Comparison of ENCODE assay signal across 9 mouse cellular contexts in the genomic region with DNA sequence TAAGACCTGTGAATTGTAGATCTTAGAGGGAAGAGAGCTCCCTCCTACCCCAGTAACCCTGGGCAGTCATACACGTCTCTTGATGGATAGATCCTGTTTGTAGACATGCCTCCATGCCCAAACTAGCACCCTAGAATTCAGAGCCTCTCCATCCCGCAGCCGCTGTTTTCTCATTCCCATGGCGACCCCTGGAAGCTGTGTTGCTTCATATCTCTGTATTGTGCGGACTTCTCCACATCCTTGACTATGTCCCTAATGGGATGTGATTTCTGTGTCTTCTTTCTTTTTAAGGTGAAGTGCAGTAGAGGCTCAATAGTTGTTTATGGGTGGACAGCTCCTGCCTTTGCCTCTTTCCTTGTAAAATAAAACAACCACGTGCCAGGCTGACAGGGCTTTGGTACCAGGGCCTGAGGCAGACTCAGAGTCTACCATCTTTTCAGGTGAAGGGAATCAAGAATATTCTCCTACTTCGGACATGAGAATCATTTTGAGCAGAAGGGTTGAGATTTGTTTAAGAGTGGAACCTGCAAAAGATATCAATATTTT. TPM values are rescaled to one million over a fixed set of nuclear protein-coding genes. Genes with fewer than 3 reads are reported as not detected.
DNase-seq lines count a peak whose midpoint lies in the region; ATAC-seq and TF ChIP-seq lines count a peak whose summit lies in the region.
"Had no signal": no experiment of that assay in that cellular context is flagged by ENCODE, and none has a peak within 500 bp of the region (broad histone marks: within the 10 kb centered on the region; RNA-seq: fewer than 3 reads in every experiment).

No protein-coding gene starts in this region.

- H3K4me3 ChIP-seq in layer of hippocampus, adult 2 months: no peak overlapping the region; the same call in 1 of the 2 replicates
- H3K4me3 ChIP-seq in brown adipose tissue, adult 24 weeks (ENCODE audit: insufficient read depth, low read depth, low read length): peak overlapping the region; percentile 77
- H3K4me3 ChIP-seq in hindbrain, embryonic 13.5 days: peak overlapping the region; percentile 59; the same call in 1 of the 2 replicates
- peak overlapping the region; percentile 47 for H3K4me3 ChIP-seq in myocyte

- no peaks in the 10 kb centered on the region for H3K79me2 ChIP-seq in myocyte (ENCODE audit: control insufficient read depth, insufficient read depth)

- H3ac ChIP-seq in myocyte (ENCODE audit: control insufficient read depth, insufficient read length): no peak overlapping the region

- TF ChIP-seq CTCF in layer of hippocampus, adult 2 months (conservative IDR thresholded peaks at IDR 0.05): no peak

- DNase-seq in layer of hippocampus, adult 2 months (ENCODE audit: low spot score in 2 of 2): no peak
- no peak for DNase-seq in layer of hippocampus, postnatal 14 days (ENCODE audit: low spot score in 2 of 2)
- DNase-seq in layer of hippocampus, adult 9-11 months: no peak
- no peak for DNase-seq in ovary, postnatal 36 days (ENCODE audit: low spot score)
- DNase-seq in kidney, postnatal 14 days: no peak

- H3K36me3 ChIP-seq in hindbrain, embryonic 13.5 days: no peaks in the 10 kb centered on the region
- H3K36me3 ChIP-seq in myocyte (ENCODE audit: control insufficient read depth, insufficient read depth): no peaks in the 10 kb centered on the region

- no peaks in the 10 kb centered on the region for H3K9me3 ChIP-seq in hindbrain, embryonic 13.5 days

- peak overlapping the region; percentile 80 for H3K4me2 ChIP-seq in hindbrain, embryonic 13.5 days
- peak overlapping the region; percentile 85 for H3K4me2 ChIP-seq in myocyte (ENCODE audit: low read depth)

- peak overlapping the region; percentile 99 for H3K27ac ChIP-seq in layer of hippocampus, adult 2 months
- peak overlapping the region; percentile 97 for H3K27ac ChIP-seq in brown adipose tissue, adult 24 weeks (replicated peaks; ENCODE audit: low read depth, low read length)
- H3K27ac ChIP-seq in hindbrain, embryonic 13.5 days: peak overlapping the region; percentile 98

- peak overlapping the region; percentile 83 for H3K9ac ChIP-seq in hindbrain, embryonic 13.5 days

- no peak for ATAC-seq in hindbrain, embryonic 13.5 days (ENCODE audit: low FRiP score)

- 66% methylated on average over 7 of the region's 7 CpGs for WGBS in hindbrain, embryonic 13.5 days

- H3K27me3 ChIP-seq in hindbrain, embryonic 13.5 days: no peaks in the 10 kb centered on the region
- H3K27me3 ChIP-seq in myocyte (ENCODE audit: control insufficient read depth, insufficient read depth, insufficient read length): no peaks in the 10 kb centered on the region

- peaks cover 5% of the 10 kb centered on the region; the same call in 1 of the 2 replicates for H3K4me1 ChIP-seq in brown adipose tissue, adult 24 weeks (ENCODE audit: control insufficient read depth, insufficient read depth, insufficient read length, low read length)
- peaks cover 34% of the 10 kb centered on the region for H3K4me1 ChIP-seq in hindbrain, embryonic 13.5 days (replicated peaks)

- no peak for TF ChIP-seq POLR2A in myocyte (IDR thresholded peaks at IDR 0.05; ENCODE audit: insufficient read length, low read depth)

TF ChIP-seq in myocyte, 11 proteins besides CTCF, POLR2A, EP300 and RAD21:
- TF ChIP-seq REST (IDR thresholded peaks at IDR 0.05; ENCODE audit: insufficient read depth, insufficient read length) (no peak), TCF3 (IDR thresholded peaks at IDR 0.05; ENCODE audit: insufficient read length, low read depth) (no peak), TCF12 (IDR thresholded peaks at IDR 0.05; ENCODE audit: insufficient read depth, poor library complexity, severe bottlenecking) (no peak), USF1 (IDR thresholded peaks at IDR 0.05; ENCODE audit: low read depth) (no peak), SRF (IDR thresholded peaks at IDR 0.05; ENCODE audit: control insufficient read depth, insufficient read length, low read depth) (no peak), CEBPB (IDR thresholded peaks at IDR 0.05; ENCODE audit: insufficient read depth, poor library complexity, severe bottlenecking) (no peak), MYOG (IDR thresholded peaks at IDR 0.05; ENCODE audit: control insufficient read depth in 1 of 3, insufficient read depth in 1 of 3, insufficient read length in 2 of 3, low read depth in 2 of 3) (no peak), MYOD1 (IDR thresholded peaks at IDR 0.05; ENCODE audit: control insufficient read depth in 1 of 3, insufficient read length in 2 of 3, low read depth in 2 of 3) (no peak), POLR2AphosphoS2 (IDR thresholded peaks at IDR 0.05; ENCODE audit: insufficient read length, low read depth) (no peak), E2F4 (IDR thresholded peaks at IDR 0.05; ENCODE audit: insufficient read depth) (no peak), MAX (IDR thresholded peaks at IDR 0.05; ENCODE audit: low read depth) (no peak)

RNA-seq across cellular contexts. Expression of a gene that starts 1.4 kb away (rescaled TPM):
- total RNA-seq in layer of hippocampus, adult 2 months (2021): 10 to 100 TPM; 29.6 to 29.9 TPM
- 10 to 100 TPM; 25.2 to 29.8 TPM for total RNA-seq in layer of hippocampus, postnatal 14 days (2021)
- polyA plus RNA-seq in brown adipose tissue, adult 24 weeks (2012; ENCODE audit: insufficient read depth, insufficient read length, missing spikeins): 0.83 and 1.6 TPM in 2 replicates
- 5.2 and 6.1 TPM in 2 replicates for polyA plus RNA-seq in hindbrain, embryonic 13.5 days (2015; fragmentation: Nextera tagmentation; extraction: Ambion mirVana)
- 1.1 TPM for polyA plus RNA-seq in myocyte (2012; fragmentation: generic; extraction: Trizol)

RNA-seq across cellular contexts. Expression of a gene that starts 4.0 kb away (rescaled TPM):
- 10 to 100 TPM; 48.4 to 51.6 TPM for total RNA-seq in layer of hippocampus, adult 2 months (2021)
- 100 to 1,000 TPM in 1 of 2 experiments, 10 to 100 TPM in 1; 73.5 to 102 TPM for total RNA-seq in layer of hippocampus, postnatal 14 days (2021)
- not detected in 2 replicates for polyA plus RNA-seq in brown adipose tissue, adult 24 weeks (2012; ENCODE audit: insufficient read depth, insufficient read length, missing spikeins)
- 19.6 and 22.4 TPM in 2 replicates for polyA plus RNA-seq in hindbrain, embryonic 13.5 days (2015; fragmentation: Nextera tagmentation; extraction: Ambion mirVana)
- 1.1 TPM for polyA plus RNA-seq in myocyte (2012; fragmentation: generic; extraction: Trizol)

RNA-seq across cellular contexts. Expression of a gene that starts 5.1 kb away (rescaled TPM):
- total RNA-seq in layer of hippocampus, adult 2 months (2021): 100 to 1,000 TPM; 126 to 137 TPM
- total RNA-seq in layer of hippocampus, postnatal 14 days (2021): 100 to 1,000 TPM; 133 to 147 TPM
- not detected in 2 replicates for polyA plus RNA-seq in brown adipose tissue, adult 24 weeks (2012; ENCODE audit: insufficient read depth, insufficient read length, missing spikeins)
- polyA plus RNA-seq in hindbrain, embryonic 13.5 days (2015; fragmentation: Nextera tagmentation; extraction: Ambion mirVana): 2.7 and 3.4 TPM in 2 replicates
- polyA plus RNA-seq in myocyte (2012; fragmentation: generic; extraction: Trizol): 3.7 TPM

RNA-seq across cellular contexts. Expression of a gene that starts 18.0 kb away (rescaled TPM):
- not detected for total RNA-seq in layer of hippocampus, adult 2 months (2021)
- not detected for total RNA-seq in layer of hippocampus, postnatal 14 days (2021)
- not detected in 2 replicates for polyA plus RNA-seq in brown adipose tissue, adult 24 weeks (2012; ENCODE audit: insufficient read depth, insufficient read length, missing spikeins)
- 0.62 TPM in 1 of 2 replicates, not detected in the other for polyA plus RNA-seq in hindbrain, embryonic 13.5 days (2015; fragmentation: Nextera tagmentation; extraction: Ambion mirVana)
- not detected for polyA plus RNA-seq in myocyte (2012; fragmentation: generic; extraction: Trizol)
- polyA plus RNA-seq: brain, embryonic 14.5 days had no signal

RNA-seq across cellular contexts. Expression of a gene that starts 19.2 kb away (rescaled TPM):
- total RNA-seq in layer of hippocampus, adult 2 months (2021): 10 to 100 TPM in 1 of 2 experiments, not detected in 1; 11.7 TPM
- total RNA-seq in layer of hippocampus, postnatal 14 days (2021): 1 to 10 TPM; 6.7 to 8.0 TPM
- polyA plus RNA-seq in brown adipose tissue, adult 24 weeks (2012; ENCODE audit: insufficient read depth, insufficient read length, missing spikeins): not detected in 2 replicates
- polyA plus RNA-seq in hindbrain, embryonic 13.5 days (2015; fragmentation: Nextera tagmentation; extraction: Ambion mirVana): 15.6 and 29.2 TPM in 2 replicates
- not detected for polyA plus RNA-seq in myocyte (2012; fragmentation: generic; extraction: Trizol)
